Mouse (Mus musculus) embryonic fibroblast, embryonic 13.5 days (primary cell): ENCODE measurements around the gene Smyd3.

ENCODE experiments used
- CTCF ChIP-seq: IDR thresholded peaks from 2 replicates; pipeline ENCODE4 v1.5.1; 2011; ENCODE audit warnings: mild to moderate bottlenecking, control low read depth, low read length, moderate library complexity, borderline replicate concordance; ENCODE audit not compliant: insufficient read depth
- POLR2A ChIP-seq: IDR thresholded peaks from 2 replicates; pipeline ENCODE4 v1.6.1; 2011; ENCODE audit warnings: low read depth, mild to moderate bottlenecking, control low read depth, low read length, moderate library complexity

DNA sequence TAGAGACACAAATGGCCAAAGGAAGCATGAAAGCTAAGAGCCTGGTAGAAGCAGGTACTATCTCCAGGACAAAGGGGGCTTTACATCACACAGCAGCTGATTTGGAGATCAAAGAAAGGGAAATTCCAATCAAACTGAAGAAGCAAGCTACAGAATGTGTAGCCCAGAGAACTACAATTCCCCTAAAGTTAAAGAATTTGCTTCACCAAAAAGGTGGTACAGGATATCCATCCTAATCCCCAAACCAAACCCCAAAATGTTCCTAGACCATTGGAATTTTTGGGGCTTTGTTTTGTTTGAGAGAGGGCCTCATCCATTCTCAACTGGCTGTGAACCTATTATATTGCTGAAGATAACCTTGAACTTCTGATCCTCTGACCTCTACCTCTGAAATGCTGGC lies 245.5 kb downstream of the Smyd3 start:
- TF ChIP-seq CTCF (no peak), POLR2A (no peak)
